Mouse (Mus musculus) 416B (cell line): Measurements from ENCODE around the gene D13Ertd608e.
A peak's percentile ranks its signal among the peaks of the same experiment; 100 is the strongest.
"Not testable (repeated sequence)": the region's sequence is repeated elsewhere in the genome, so short reads cannot be mapped to it uniquely, and the experiment has no call there.

Experiments used
- DNase-seq: peaks from one replicate; pipeline ENCODE4 v3.0.0; 2011; ENCODE audit warnings: low read depth

The D13Ertd608e gene

GRCm38 (mm10) chr13:119835320-119836056 lies at the start of gene D13Ertd608e:
D13Ertd608e (plus strand) TSS chr13:119836006.
- peak; percentile 17 for DNase-seq

GRCm38 (mm10) chr13:119789851-119790717 lies 45.7 kb upstream of the D13Ertd608e start:
- peak; percentile 76 for DNase-seq

DNA sequence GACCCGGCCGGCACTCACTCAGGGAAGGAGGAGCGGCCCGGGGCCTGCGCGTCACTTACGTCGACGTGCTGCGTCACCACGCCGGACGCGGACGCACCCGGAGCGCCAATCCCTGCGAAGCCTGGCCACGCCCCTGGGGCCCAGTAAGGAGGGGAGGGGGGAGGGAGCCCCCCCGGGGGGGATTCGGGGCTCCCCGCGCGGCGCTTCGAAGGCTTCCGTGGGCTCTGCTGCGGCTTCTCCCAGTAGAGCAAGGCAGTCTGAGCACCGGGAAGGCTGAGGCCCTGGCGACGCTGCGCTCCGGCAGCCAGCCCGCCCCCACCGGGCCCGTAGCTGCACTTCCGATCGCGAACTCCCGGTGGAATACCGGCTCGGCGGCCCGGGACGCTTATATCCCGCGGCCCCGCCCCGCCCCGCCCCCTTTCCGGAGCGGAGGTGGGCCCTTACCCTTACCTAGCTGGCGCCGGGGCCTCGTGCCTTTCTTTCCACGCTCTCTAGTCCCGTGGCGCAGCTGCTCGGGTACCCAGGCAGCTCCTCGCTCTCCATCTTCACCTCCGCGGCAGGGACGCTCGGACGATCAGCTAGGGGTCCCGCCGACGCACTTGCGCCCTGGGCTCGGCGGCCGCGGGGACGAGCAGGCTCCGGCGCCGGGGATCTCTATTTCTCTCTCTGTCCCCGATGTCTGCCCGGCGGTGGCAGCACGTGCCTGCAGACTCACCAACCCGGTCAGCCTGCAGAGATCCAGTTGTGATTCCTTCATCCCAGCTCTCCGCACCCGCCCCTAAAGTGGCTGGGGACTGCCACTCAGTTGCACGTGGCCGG lies 44.8 kb upstream of the D13Ertd608e start, which contains the start of gene Zfp131:
Gene Zfp131, minus strand, starts transcription at position 129 of the 819 bp plus-strand sequence.
- DNase-seq: peak; percentile 95

DNA sequence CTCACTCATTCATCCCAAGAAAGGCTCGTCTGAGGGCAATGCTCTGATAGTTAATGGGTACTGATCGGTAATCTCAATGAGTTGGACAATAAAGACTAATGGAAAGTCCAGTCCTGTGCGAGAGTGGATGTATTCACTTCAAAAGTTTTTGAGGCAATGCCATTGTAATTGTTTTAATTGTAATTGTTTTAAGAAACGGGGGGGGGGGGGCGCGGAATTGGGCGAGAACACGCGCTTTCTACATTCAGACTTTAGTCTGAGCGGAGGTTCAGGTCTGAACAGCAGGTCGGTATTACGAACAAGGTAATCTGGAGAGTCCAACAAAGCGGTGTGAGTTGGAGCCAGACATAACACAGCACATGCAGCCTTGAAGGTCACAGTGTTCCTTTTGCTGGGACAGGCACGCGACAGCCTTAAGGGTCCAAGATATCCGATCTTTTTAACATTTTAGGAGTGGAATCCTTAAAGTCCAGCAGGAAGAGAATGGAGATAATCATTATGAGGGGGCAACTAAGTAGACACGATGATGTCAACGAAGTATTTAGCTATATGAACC lies 44.1 kb upstream of the D13Ertd608e start:
- DNase-seq: no peak

GRCm38 (mm10) chr13:119792791-119793404 lies 42.9 kb upstream of the D13Ertd608e start:
- peak; percentile 78 for DNase-seq

DNA sequence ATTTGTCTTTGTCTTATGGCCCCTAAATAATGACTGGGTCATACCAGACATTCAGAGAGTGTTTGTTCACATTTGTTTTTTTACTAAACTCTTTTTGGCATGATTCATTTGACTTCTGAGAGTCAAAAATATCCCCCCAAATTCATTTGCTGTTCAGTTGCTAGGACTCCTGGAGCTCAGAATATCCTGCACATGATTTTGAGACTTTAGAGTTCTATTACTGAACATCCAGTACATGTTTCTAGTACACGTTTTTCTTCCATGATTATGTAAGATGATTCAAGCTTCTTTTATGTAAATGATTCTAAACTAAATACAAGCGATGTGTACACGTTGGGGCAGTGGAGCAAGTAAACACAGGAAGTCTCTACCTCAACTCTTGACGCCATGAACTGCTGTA lies 38.1 kb upstream of the D13Ertd608e start:
- DNase-seq: no peak

DNA sequence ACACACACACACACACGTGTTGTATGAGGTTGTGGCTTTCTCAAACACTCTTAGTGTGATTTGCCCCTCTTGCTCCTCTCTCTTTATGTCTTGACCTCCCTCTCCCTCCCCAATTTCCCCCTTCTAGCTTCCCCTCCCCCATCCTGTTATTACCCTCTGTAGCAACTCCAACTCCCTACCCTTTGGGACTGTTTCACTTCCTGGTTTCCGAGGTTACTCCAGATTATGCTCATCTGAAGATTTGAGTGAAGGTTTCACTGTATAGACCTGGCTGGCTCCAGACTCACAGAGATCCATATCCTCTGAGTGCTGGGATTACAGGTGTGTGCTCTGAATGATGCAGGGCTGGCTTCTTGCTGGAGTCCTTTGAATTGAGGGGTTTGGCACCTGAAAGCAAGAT lies 26.9 kb upstream of the D13Ertd608e start:
- no peak for DNase-seq

DNA sequence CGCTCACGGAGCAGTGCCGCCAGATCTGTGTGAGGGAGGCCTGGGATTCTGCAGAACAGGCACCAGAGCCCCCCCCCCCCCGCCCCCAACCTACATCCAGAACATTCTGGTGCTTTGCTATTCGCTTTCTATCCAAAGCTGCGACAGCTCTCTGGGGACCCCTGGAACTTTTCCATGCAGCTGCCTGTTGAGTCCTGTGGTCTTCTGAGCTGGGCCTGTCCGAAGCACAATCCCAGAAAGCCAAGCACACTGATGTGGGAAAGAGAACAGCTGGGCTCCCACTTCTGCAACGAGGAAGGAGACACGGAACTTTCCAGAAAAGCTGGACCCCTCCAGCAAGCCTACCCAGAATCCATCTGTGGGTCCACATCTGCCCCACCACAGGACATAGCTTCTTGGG lies 25.8 kb upstream of the D13Ertd608e start:
- no peak for DNase-seq

- no peak for DNase-seq
Measured at GRCm38 (mm10) chr13:119816798-119817197, 19.0 kb upstream of the D13Ertd608e start.

DNA sequence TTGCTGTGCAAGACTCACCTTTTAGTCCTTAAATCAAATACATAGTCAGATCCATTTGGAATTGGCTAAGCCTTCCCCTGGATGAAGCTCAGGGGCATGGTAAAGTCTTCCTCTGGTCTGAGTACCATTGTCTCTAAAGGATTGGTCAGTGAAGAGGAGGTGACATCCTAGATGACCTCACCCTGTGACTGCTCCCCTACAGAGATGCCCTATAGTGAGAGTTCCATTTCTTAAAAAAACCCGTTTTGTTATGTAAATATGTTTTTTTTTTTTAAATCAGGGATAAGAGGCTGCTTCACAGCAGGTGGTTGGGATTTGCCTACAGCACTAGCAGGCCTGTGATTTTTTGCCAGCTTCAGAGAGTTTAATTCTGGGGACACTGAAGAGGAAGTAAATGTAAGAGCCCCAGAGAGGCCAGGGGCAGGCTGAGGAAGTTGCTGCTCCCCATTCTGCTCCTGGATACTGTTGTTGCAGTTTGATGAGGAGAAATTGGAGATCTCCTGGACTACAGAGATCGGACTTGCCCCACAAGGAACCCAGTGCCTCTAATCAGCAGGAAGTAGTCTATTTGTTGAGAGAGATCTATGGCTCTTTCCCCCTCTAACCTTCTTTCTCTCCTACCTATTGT lies 18.1 kb upstream of the D13Ertd608e start:
- DNase-seq: no peak

DNA sequence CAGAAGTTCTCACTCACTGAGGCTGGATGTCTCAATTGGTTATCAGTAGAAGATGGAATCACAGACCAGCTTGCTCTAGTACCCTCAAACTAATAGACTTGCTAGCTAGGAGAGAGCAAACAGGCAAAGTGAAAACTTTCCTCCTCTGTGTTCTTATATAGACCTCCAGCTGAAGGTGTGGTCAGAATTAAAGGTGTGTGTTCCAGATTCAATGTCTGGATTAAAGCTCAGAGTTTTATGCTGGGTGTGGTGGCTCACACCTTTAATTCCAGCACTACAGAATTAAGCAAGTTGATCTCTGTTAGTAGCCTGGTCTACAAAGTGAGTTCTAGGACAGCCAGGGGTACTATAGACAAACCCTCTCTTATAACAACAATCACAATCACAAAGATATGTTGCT lies 5.7 kb upstream of the D13Ertd608e start, which contains the start of gene AF067063:
Gene AF067063, minus strand, starts transcription at position 101 of the 400 bp plus-strand sequence.
- DNase-seq: not testable (repeated sequence)

GRCm38 (mm10) chr13:119836324-119836811 lies 562 bp downstream of the D13Ertd608e start:
- not testable (repeated sequence) for DNase-seq

- DNase-seq: not testable (repeated sequence)
Measured at GRCm38 (mm10) chr13:119837719-119838337, 2.0 kb downstream of the D13Ertd608e start.

DNA sequence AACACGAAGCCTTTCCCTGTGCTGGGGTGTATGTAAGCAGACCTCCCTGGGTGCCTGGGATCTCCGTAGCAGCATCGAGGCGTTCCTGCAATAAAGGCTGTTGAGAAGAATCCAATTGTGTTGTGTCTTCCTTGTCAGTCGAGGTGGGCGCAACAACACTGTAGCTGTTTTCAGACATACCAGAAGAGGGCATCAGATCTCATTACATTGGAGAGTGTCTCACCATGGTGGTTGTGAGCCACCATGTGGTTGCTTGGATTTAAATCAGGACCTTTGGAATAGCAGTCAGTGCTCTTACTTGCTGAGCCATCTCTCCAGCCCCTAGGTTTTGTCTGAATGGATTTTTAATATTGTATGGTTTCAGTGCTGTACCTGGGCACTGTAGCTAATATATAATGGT lies 4.2 kb downstream of the D13Ertd608e start:
- peak; percentile 35 for DNase-seq

GRCm38 (mm10) chr13:119862399-119862798 lies 26.6 kb downstream of the D13Ertd608e start:
- not testable (repeated sequence) for DNase-seq

DNA sequence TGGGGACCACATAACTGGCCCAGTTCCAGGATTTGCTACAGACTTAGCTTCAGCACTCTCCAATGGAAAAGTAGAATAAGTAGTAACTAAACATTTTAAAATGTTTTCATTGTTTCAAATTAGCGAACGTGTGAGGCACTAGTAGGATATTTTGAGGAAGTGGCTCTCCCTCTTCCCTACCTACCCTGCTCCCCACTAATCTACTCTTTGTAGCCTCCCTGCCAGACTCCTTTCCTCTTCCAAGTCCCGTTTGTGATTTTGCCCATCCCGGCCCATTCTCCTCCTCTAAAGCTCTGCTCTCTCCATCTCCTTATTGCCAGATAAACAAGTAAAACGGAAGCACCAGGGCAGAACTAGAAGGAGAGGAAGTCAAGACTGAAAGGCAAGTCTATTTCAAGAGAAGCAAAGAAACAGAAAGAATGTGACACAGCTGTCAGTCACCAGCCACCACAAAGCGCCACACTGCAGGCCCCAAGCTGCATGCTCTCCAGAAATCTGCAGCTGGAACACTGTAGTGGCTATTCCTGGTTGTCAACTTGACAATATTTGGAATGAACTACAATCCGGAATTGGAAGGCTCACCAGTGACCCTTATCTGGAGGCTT lies 28.7 kb downstream of the D13Ertd608e start:
- DNase-seq: not testable (repeated sequence)

DNA sequence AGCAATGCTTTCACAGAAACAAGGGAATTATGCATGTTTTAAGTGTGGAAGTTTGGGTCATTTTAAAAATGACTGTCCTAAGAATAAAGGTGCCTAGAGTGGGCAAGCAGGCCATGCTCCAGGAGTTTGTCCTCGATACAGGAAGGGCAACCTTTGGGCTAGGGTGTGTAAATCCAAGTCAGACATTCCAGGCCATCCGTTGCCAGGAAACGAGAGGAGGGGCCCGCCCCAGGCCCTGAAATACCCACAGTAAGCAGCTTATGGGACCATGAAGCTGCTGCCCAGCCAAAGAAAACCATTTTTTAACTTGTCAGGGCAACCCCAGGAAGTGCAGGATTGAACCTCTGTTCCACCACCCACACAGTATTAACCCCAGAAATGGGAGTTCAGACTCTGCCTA lies 51.1 kb downstream of the D13Ertd608e start:
- not testable (repeated sequence) for DNase-seq

GRCm38 (mm10) chr13:119894685-119895084 lies 58.9 kb downstream of the D13Ertd608e start, which contains the start of gene Tcstv1:
Tcstv1 (minus strand) TSS chr13:119894785.
- DNase-seq: not testable (repeated sequence)
